Mouse (Mus musculus): ENCODE results near the gene Vps37c. TPM values are rescaled to one million over a fixed set of nuclear protein-coding genes. Genes with fewer than 3 reads are reported as not detected.

The Vps37c gene
- polyA plus RNA-seq, 1 experiment: 30.2 TPM

DNA sequence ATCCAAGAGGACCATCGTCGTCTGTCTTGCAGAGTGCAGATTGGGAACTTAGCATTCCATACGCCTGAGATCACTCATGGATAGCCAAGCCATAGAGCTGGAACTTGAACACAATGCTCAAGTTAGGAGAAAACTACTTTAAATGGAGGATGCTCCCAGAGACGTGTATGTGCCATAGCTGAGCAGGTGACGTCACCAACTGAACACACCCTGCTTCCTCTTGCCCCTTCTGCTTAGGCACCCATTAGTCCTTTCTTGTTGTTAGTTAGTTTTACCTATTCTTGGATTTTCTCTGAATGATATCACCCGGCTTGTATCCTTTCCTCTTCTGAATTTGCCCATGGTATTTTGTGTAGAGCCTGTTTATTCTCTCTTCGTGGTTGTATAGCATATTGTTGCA is 58.6 kb downstream of the Vps37c start:
- H3K36me3 ChIP-seq (ENCODE audit: control insufficient read depth, insufficient read depth): no peaks in the 10 kb centered on the region

DNA sequence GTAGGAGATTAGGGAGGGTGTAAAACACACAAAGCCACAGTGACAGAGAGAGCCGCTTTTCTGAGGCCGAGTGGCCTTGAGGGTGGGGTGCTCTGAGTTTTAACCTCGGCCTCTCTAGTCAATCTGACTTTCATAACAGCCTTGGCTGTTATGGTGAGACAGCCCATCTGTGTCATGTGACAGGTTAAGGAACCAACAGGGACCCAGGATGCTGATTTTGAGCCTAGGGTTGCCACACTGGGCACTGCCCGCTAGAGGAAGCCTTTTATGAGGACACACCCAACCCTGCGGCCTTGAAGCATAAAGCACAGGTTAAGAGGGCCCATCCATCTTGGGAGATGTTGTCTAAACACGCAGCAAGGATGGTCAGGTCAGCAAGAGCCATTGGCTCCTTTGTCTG is 59.2 kb downstream of the Vps37c start:
- Histone ChIP-seq H3K36me3 (ENCODE audit: control insufficient read depth, insufficient read depth) (no peaks in the 10 kb centered on the region), H3K4me3 (no peak overlapping the region), H3K27me3 (ENCODE audit: control insufficient read depth, insufficient read depth, insufficient read length) (no peaks in the 10 kb centered on the region), H3K79me2 (ENCODE audit: control insufficient read depth, insufficient read depth) (no peaks in the 10 kb centered on the region), H3K4me2 (ENCODE audit: low read depth) (no peak overlapping the region), H3ac (ENCODE audit: control insufficient read depth, insufficient read length) (no peak overlapping the region)
- TF ChIP-seq CEBPB (IDR thresholded peaks at IDR 0.05; ENCODE audit: insufficient read depth, poor library complexity, severe bottlenecking) (no peak), USF1 (IDR thresholded peaks at IDR 0.05; ENCODE audit: low read depth) (peak; percentile 5)

More for the DNA sequence above, 58.6 kb downstream of the Vps37c start:
- TF ChIP-seq SRF (IDR thresholded peaks at IDR 0.05; ENCODE audit: control insufficient read depth, insufficient read length, low read depth) (no peak), E2F4 (IDR thresholded peaks at IDR 0.05; ENCODE audit: insufficient read depth) (no peak), TCF12 (IDR thresholded peaks at IDR 0.05; ENCODE audit: insufficient read depth, poor library complexity, severe bottlenecking) (no peak), MYOG (IDR thresholded peaks at IDR 0.05; ENCODE audit: control insufficient read depth in 1 of 3, insufficient read depth in 1 of 3, insufficient read length in 2 of 3, low read depth in 2 of 3) (no peak), POLR2A (IDR thresholded peaks at IDR 0.05; ENCODE audit: insufficient read length, low read depth) (no peak)
- no peak overlapping the region for H3K4me2 ChIP-seq (ENCODE audit: low read depth)
- H3K27me3 ChIP-seq (ENCODE audit: control insufficient read depth, insufficient read depth, insufficient read length): no peaks in the 10 kb centered on the region
- no peaks in the 10 kb centered on the region for H3K79me2 ChIP-seq (ENCODE audit: control insufficient read depth, insufficient read depth)
- no peak overlapping the region for H3ac ChIP-seq (ENCODE audit: control insufficient read depth, insufficient read length)
- no peak overlapping the region for H3K4me3 ChIP-seq

DNA sequence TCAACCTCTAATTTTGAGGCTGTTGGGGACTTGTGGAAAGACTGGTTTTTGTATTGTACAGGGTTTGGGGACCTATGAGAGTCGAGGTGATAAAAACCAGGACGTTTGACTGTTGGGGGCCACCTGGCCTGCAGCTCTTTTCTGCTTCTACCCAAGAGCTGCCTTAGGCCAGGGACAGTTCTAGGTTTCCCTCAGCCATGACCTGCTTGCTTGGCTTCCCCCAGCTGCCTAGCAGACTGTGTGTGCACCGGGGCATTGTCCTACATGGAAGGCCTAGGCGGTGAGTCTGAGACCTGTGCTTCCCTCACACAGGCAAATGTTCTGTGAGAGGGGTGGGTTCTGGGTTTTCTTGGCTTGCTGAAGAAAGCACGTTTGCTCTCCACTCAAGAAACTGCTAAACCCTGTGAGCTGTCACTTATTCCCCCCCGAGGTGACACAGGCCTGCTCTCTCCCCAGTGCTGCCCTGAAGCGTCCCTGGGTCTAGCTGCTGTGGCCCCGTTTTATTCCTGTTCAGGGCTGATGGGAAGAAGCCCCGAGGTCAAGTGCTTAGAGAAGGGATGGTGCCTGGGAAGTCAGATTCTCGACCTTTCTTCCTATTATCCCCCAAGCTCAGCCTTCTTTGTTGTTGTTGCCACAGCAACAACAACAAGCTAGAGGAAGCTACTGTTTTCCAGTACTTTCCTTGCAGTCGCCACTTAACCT is 60.0 kb downstream of the Vps37c start:
- TF ChIP-seq REST (IDR thresholded peaks at IDR 0.05; ENCODE audit: insufficient read depth, insufficient read length): no peak
- no peak for TF ChIP-seq POLR2A (IDR thresholded peaks at IDR 0.05; ENCODE audit: insufficient read length, low read depth)
- no peak for TF ChIP-seq TCF3 (IDR thresholded peaks at IDR 0.05; ENCODE audit: insufficient read length, low read depth)
- TF ChIP-seq E2F4 (IDR thresholded peaks at IDR 0.05; ENCODE audit: insufficient read depth): no peak
- no peak for TF ChIP-seq MYOG (IDR thresholded peaks at IDR 0.05; ENCODE audit: control insufficient read depth in 1 of 3, insufficient read depth in 1 of 3, insufficient read length in 2 of 3, low read depth in 2 of 3)
- TF ChIP-seq MYOD1 (IDR thresholded peaks at IDR 0.05; ENCODE audit: control insufficient read depth in 1 of 3, insufficient read length in 2 of 3, low read depth in 2 of 3): no peak
- no peak for TF ChIP-seq CEBPB (IDR thresholded peaks at IDR 0.05; ENCODE audit: insufficient read depth, poor library complexity, severe bottlenecking)
- H3K4me2 ChIP-seq (ENCODE audit: low read depth): no peak overlapping the region
- H3K79me2 ChIP-seq (ENCODE audit: control insufficient read depth, insufficient read depth): no peaks in the 10 kb centered on the region
- no peaks in the 10 kb centered on the region for H3K27me3 ChIP-seq (ENCODE audit: control insufficient read depth, insufficient read depth, insufficient read length)
- no peak overlapping the region for H3ac ChIP-seq (ENCODE audit: control insufficient read depth, insufficient read length)
- no peak overlapping the region for H3K4me3 ChIP-seq
- no peaks in the 10 kb centered on the region for H3K36me3 ChIP-seq (ENCODE audit: control insufficient read depth, insufficient read depth)

DNA sequence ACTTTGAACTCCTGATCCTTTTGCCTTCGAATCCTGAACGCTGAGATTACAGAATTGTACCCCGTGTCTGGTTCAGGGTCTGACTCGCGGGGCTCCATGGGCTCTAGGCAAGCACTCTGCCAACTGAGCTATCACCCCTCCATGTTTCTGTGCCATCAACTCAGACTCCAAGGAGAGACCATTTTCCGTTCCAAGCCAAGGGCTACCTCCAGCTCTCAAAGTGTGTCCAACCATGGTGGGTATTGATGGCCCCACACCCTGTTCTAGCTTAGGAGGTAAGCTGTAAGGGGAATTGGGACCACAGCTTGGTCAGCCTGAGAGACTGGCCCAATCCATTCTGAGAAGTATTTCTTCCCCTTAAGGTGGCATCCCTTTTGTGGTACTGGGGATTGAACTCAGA is 60.8 kb downstream of the Vps37c start:
- H3K36me3 ChIP-seq (ENCODE audit: control insufficient read depth, insufficient read depth): no peaks in the 10 kb centered on the region
- no peak for TF ChIP-seq REST (IDR thresholded peaks at IDR 0.05; ENCODE audit: insufficient read depth, insufficient read length)
- no peak for TF ChIP-seq SRF (IDR thresholded peaks at IDR 0.05; ENCODE audit: control insufficient read depth, insufficient read length, low read depth)
- TF ChIP-seq MYOG (IDR thresholded peaks at IDR 0.05; ENCODE audit: control insufficient read depth in 1 of 3, insufficient read depth in 1 of 3, insufficient read length in 2 of 3, low read depth in 2 of 3): no peak
- no peak for TF ChIP-seq TCF3 (IDR thresholded peaks at IDR 0.05; ENCODE audit: insufficient read length, low read depth)
- no peak for TF ChIP-seq CEBPB (IDR thresholded peaks at IDR 0.05; ENCODE audit: insufficient read depth, poor library complexity, severe bottlenecking)
- TF ChIP-seq POLR2A (IDR thresholded peaks at IDR 0.05; ENCODE audit: insufficient read length, low read depth): no peak
- TF ChIP-seq POLR2AphosphoS2 (IDR thresholded peaks at IDR 0.05; ENCODE audit: insufficient read length, low read depth): no peak
- TF ChIP-seq E2F4 (IDR thresholded peaks at IDR 0.05; ENCODE audit: insufficient read depth): no peak
- TF ChIP-seq MYOD1 (IDR thresholded peaks at IDR 0.05; ENCODE audit: control insufficient read depth in 1 of 3, insufficient read length in 2 of 3, low read depth in 2 of 3): no peak
- TF ChIP-seq USF1 (IDR thresholded peaks at IDR 0.05; ENCODE audit: low read depth): no peak
- TF ChIP-seq MAX (IDR thresholded peaks at IDR 0.05; ENCODE audit: low read depth): no peak
- no peak for TF ChIP-seq TCF12 (IDR thresholded peaks at IDR 0.05; ENCODE audit: insufficient read depth, poor library complexity, severe bottlenecking)

DNA sequence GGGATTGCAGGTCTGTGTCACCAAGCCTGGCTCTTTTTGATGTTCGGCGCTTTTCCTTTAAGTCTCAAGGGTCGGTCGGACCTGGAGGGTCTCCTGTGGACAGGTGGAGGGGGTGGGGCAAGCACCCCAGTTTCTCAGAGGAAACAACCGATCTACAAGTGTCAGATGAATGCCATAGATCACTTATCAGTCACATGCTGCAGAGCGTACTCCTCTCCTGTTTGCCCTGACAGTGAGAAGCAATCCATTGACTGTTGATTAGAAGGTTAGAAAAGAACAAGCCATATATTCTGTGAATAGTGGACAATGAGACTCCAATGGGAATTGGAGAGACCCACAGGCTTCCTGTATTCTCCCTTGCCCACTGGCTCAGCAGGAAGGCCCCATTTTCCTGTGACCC is 61.6 kb downstream of the Vps37c start:
- TF ChIP-seq USF1 (IDR thresholded peaks at IDR 0.05; ENCODE audit: low read depth): no peak
- TF ChIP-seq E2F4 (IDR thresholded peaks at IDR 0.05; ENCODE audit: insufficient read depth): no peak
- no peak for TF ChIP-seq MYOG (IDR thresholded peaks at IDR 0.05; ENCODE audit: control insufficient read depth in 1 of 3, insufficient read depth in 1 of 3, insufficient read length in 2 of 3, low read depth in 2 of 3)
- no peak for TF ChIP-seq MYOD1 (IDR thresholded peaks at IDR 0.05; ENCODE audit: control insufficient read depth in 1 of 3, insufficient read length in 2 of 3, low read depth in 2 of 3)
- TF ChIP-seq POLR2A (IDR thresholded peaks at IDR 0.05; ENCODE audit: insufficient read length, low read depth): no peak
- TF ChIP-seq REST (IDR thresholded peaks at IDR 0.05; ENCODE audit: insufficient read depth, insufficient read length): no peak
- TF ChIP-seq CEBPB (IDR thresholded peaks at IDR 0.05; ENCODE audit: insufficient read depth, poor library complexity, severe bottlenecking): no peak
- TF ChIP-seq TCF3 (IDR thresholded peaks at IDR 0.05; ENCODE audit: insufficient read length, low read depth): no peak
- TF ChIP-seq TCF12 (IDR thresholded peaks at IDR 0.05; ENCODE audit: insufficient read depth, poor library complexity, severe bottlenecking): no peak
- no peak for TF ChIP-seq SRF (IDR thresholded peaks at IDR 0.05; ENCODE audit: control insufficient read depth, insufficient read length, low read depth)
- TF ChIP-seq MAX (IDR thresholded peaks at IDR 0.05; ENCODE audit: low read depth): no peak
- TF ChIP-seq POLR2AphosphoS2 (IDR thresholded peaks at IDR 0.05; ENCODE audit: insufficient read length, low read depth): no peak
- Histone ChIP-seq H3K4me2 (ENCODE audit: low read depth) (no peak overlapping the region), H3ac (ENCODE audit: control insufficient read depth, insufficient read length) (no peak overlapping the region), H3K27me3 (ENCODE audit: control insufficient read depth, insufficient read depth, insufficient read length) (no peaks in the 10 kb centered on the region), H3K36me3 (ENCODE audit: control insufficient read depth, insufficient read depth) (no peaks in the 10 kb centered on the region), H3K79me2 (ENCODE audit: control insufficient read depth, insufficient read depth) (no peaks in the 10 kb centered on the region), H3K4me3 (no peak overlapping the region)

More for the DNA sequence above, 60.8 kb downstream of the Vps37c start:
- Histone ChIP-seq H3K4me2 (ENCODE audit: low read depth) (no peak overlapping the region), H3K79me2 (ENCODE audit: control insufficient read depth, insufficient read depth) (no peaks in the 10 kb centered on the region), H3K4me3 (no peak overlapping the region), H3K27me3 (ENCODE audit: control insufficient read depth, insufficient read depth, insufficient read length) (no peaks in the 10 kb centered on the region), H3ac (ENCODE audit: control insufficient read depth, insufficient read length) (no peak overlapping the region)
